Mouse (Mus musculus): ENCODE data around the gene Odf4. TPM values are rescaled to one million over a fixed set of nuclear protein-coding genes. Genes with fewer than 3 reads are reported as not detected.

Odf4 gene
- polyA plus RNA-seq, 1 experiment from 2014 or later = not detected

- DNase-seq (ENCODE audit: low spot score) (no peak), ATAC-seq (ENCODE audit: insufficient read depth, low FRiP score, low TSS enrichment) (no peak)
- H3K9ac ChIP-seq (ENCODE audit: low read length) = no peak overlapping the region
- no peak overlapping the region for H3K4me2 ChIP-seq (ENCODE audit: low read depth)
- 52% methylated on average over 4 of the region's 4 CpGs for WGBS
- H3K4me3 ChIP-seq (ENCODE audit: low read depth, low read length) = no peak overlapping the region
- no peak overlapping the region for H3K27ac ChIP-seq (ENCODE audit: low read depth, low read length)
- no peaks in the 10 kb centered on the region for H3K9me3 ChIP-seq (ENCODE audit: control insufficient read depth, low read length)
- no peaks in the 10 kb centered on the region for H3K27me3 ChIP-seq (ENCODE audit: control insufficient read depth, insufficient read depth, low read length)
- H3K4me1 ChIP-seq (ENCODE audit: control insufficient read depth, insufficient read depth, low read length) = no peaks in the 10 kb centered on the region
- no peaks in the 10 kb centered on the region for H3K36me3 ChIP-seq (ENCODE audit: control insufficient read depth, insufficient read depth, low read length)
These were observed 29.8 kb downstream of the Odf4 start for GRCm38 (mm10) chr11:68897120-68897519.

- H3K27me3 ChIP-seq (ENCODE audit: control insufficient read depth, insufficient read depth, low read length) = no peaks in the 10 kb centered on the region
- no peaks in the 10 kb centered on the region for H3K9me3 ChIP-seq (ENCODE audit: control insufficient read depth, low read length)
- H3K4me3 ChIP-seq (ENCODE audit: low read depth, low read length) = no peak overlapping the region
- WGBS = 94% methylated on average over 5 of the region's 5 CpGs
- no peaks in the 10 kb centered on the region for H3K4me1 ChIP-seq (ENCODE audit: control insufficient read depth, insufficient read depth, low read length)
- ATAC-seq (ENCODE audit: insufficient read depth, low FRiP score, low TSS enrichment) (no peak), DNase-seq (ENCODE audit: low spot score) (no peak)
- no peak overlapping the region for H3K27ac ChIP-seq (ENCODE audit: low read depth, low read length)
- no peak overlapping the region for H3K9ac ChIP-seq (ENCODE audit: low read length)
- H3K36me3 ChIP-seq (ENCODE audit: control insufficient read depth, insufficient read depth, low read length) = no peaks in the 10 kb centered on the region
- no peak overlapping the region for H3K4me2 ChIP-seq (ENCODE audit: low read depth)
These were observed 30.6 kb downstream of the Odf4 start for GRCm38 (mm10) chr11:68896247-68896646.

GRCm38 (mm10) chr11:68893911-68894464, 32.9 kb downstream of the Odf4 start:
- H3K9ac ChIP-seq (ENCODE audit: low read length) = no peak overlapping the region
- H3K4me1 ChIP-seq (ENCODE audit: control insufficient read depth, insufficient read depth, low read length) = no peaks in the 10 kb centered on the region
- H3K27ac ChIP-seq (ENCODE audit: low read depth, low read length) = no peak overlapping the region
- no peaks in the 10 kb centered on the region for H3K27me3 ChIP-seq (ENCODE audit: control insufficient read depth, insufficient read depth, low read length)
- no peak overlapping the region for H3K4me2 ChIP-seq (ENCODE audit: low read depth)
- no peaks in the 10 kb centered on the region for H3K9me3 ChIP-seq (ENCODE audit: control insufficient read depth, low read length)
- WGBS = 81% methylated on average over 12 of the region's 12 CpGs
- DNase-seq (ENCODE audit: low spot score) (no peak), ATAC-seq (ENCODE audit: insufficient read depth, low FRiP score, low TSS enrichment) (no peak)
- H3K4me3 ChIP-seq (ENCODE audit: low read depth, low read length) = no peak overlapping the region
- no peaks in the 10 kb centered on the region for H3K36me3 ChIP-seq (ENCODE audit: control insufficient read depth, insufficient read depth, low read length)

GRCm38 (mm10) chr11:68892233-68892832, 34.5 kb downstream of the Odf4 start:
- DNase-seq (ENCODE audit: low spot score) (no peak), ATAC-seq (ENCODE audit: insufficient read depth, low FRiP score, low TSS enrichment) (no peak)
- no peak overlapping the region for H3K27ac ChIP-seq (ENCODE audit: low read depth, low read length)
- H3K27me3 ChIP-seq (ENCODE audit: control insufficient read depth, insufficient read depth, low read length) = no peaks in the 10 kb centered on the region
- no peak overlapping the region; the same call in 1 of the 2 replicates for H3K9ac ChIP-seq (ENCODE audit: low read length)
- no peak overlapping the region for H3K4me2 ChIP-seq (ENCODE audit: low read depth)
- H3K4me1 ChIP-seq (ENCODE audit: control insufficient read depth, insufficient read depth, low read length) = no peaks in the 10 kb centered on the region
- no peaks in the 10 kb centered on the region for H3K9me3 ChIP-seq (ENCODE audit: control insufficient read depth, low read length)
- 83% methylated on average over 15 of the region's 15 CpGs for WGBS
- no peak overlapping the region for H3K4me3 ChIP-seq (ENCODE audit: low read depth, low read length)
- no peaks in the 10 kb centered on the region for H3K36me3 ChIP-seq (ENCODE audit: control insufficient read depth, insufficient read depth, low read length)

- H3K9me3 ChIP-seq (ENCODE audit: control insufficient read depth, low read length) = no peaks in the 10 kb centered on the region
- no peak overlapping the region for H3K4me3 ChIP-seq (ENCODE audit: low read depth, low read length)
- DNase-seq (ENCODE audit: low spot score) (no peak), ATAC-seq (ENCODE audit: insufficient read depth, low FRiP score, low TSS enrichment) (no peak)
- H3K27me3 ChIP-seq (ENCODE audit: control insufficient read depth, insufficient read depth, low read length) = no peaks in the 10 kb centered on the region
- H3K36me3 ChIP-seq (ENCODE audit: control insufficient read depth, insufficient read depth, low read length) = no peaks in the 10 kb centered on the region
- WGBS = 86% methylated on average over 5 of the region's 5 CpGs
- no peak overlapping the region for H3K27ac ChIP-seq (ENCODE audit: low read depth, low read length)
- H3K4me2 ChIP-seq (ENCODE audit: low read depth) = no peak overlapping the region
- no peak overlapping the region for H3K9ac ChIP-seq (ENCODE audit: low read length)
- H3K4me1 ChIP-seq (ENCODE audit: control insufficient read depth, insufficient read depth, low read length) = no peaks in the 10 kb centered on the region
These were observed 35.1 kb downstream of the Odf4 start for GRCm38 (mm10) chr11:68891823-68892222.

GRCm38 (mm10) chr11:68890625-68891024, 36.3 kb downstream of the Odf4 start:
- Histone ChIP-seq H3K27ac (ENCODE audit: low read depth, low read length) (no peak overlapping the region), H3K4me2 (ENCODE audit: low read depth) (no peak overlapping the region), H3K4me3 (ENCODE audit: low read depth, low read length) (no peak overlapping the region), H3K4me1 (ENCODE audit: control insufficient read depth, insufficient read depth, low read length) (no peaks in the 10 kb centered on the region), H3K9ac (ENCODE audit: low read length) (no peak overlapping the region), H3K9me3 (ENCODE audit: control insufficient read depth, low read length) (no peaks in the 10 kb centered on the region), H3K36me3 (ENCODE audit: control insufficient read depth, insufficient read depth, low read length) (no peaks in the 10 kb centered on the region), H3K27me3 (ENCODE audit: control insufficient read depth, insufficient read depth, low read length) (no peaks in the 10 kb centered on the region)
- no peak for DNase-seq (ENCODE audit: low spot score)
- WGBS = 59% methylated on average over 2 of the region's 2 CpGs
- ATAC-seq (ENCODE audit: insufficient read depth, low FRiP score, low TSS enrichment) = no peak

- Histone ChIP-seq H3K27ac (ENCODE audit: low read depth, low read length) (no peak overlapping the region), H3K4me1 (ENCODE audit: control insufficient read depth, insufficient read depth, low read length) (no peaks in the 10 kb centered on the region), H3K4me2 (ENCODE audit: low read depth) (no peak overlapping the region), H3K9ac (ENCODE audit: low read length) (no peak overlapping the region), H3K27me3 (ENCODE audit: control insufficient read depth, insufficient read depth, low read length) (no peaks in the 10 kb centered on the region), H3K9me3 (ENCODE audit: control insufficient read depth, low read length) (no peaks in the 10 kb centered on the region), H3K36me3 (ENCODE audit: control insufficient read depth, insufficient read depth, low read length) (no peaks in the 10 kb centered on the region), H3K4me3 (ENCODE audit: low read depth, low read length) (no peak overlapping the region)
- ATAC-seq (ENCODE audit: insufficient read depth, low FRiP score, low TSS enrichment) = no peak
- WGBS = 83% methylated on average over 2 of the region's 2 CpGs
- no peak for DNase-seq (ENCODE audit: low spot score)
These were observed 38.2 kb downstream of the Odf4 start for GRCm38 (mm10) chr11:68888653-68889052.

GRCm38 (mm10) chr11:68888253-68888652, 38.6 kb downstream of the Odf4 start, which contains the start of gene Rnf222:
Gene Rnf222 (plus strand): TSS chr11:68888553.
- Histone ChIP-seq H3K27ac (ENCODE audit: low read depth, low read length) (no peak within 1 kb of the TSS), H3K36me3 (ENCODE audit: control insufficient read depth, insufficient read depth, low read length) (no peaks in the 10 kb centered on the region), H3K27me3 (ENCODE audit: control insufficient read depth, insufficient read depth, low read length) (no peaks in the 10 kb centered on the region), H3K4me3 (ENCODE audit: low read depth, low read length) (no peak within 1 kb of the TSS), H3K9ac (ENCODE audit: low read length) (no peak within 1 kb of the TSS), H3K4me2 (ENCODE audit: low read depth) (no peak within 1 kb of the TSS), H3K9me3 (ENCODE audit: control insufficient read depth, low read length) (no peaks in the 10 kb centered on the region), H3K4me1 (ENCODE audit: control insufficient read depth, insufficient read depth, low read length) (no peaks in the 10 kb centered on the region)
- WGBS = 37% methylated on average over 6 of the region's 6 CpGs
- ATAC-seq (ENCODE audit: insufficient read depth, low FRiP score, low TSS enrichment) (no peak), DNase-seq (ENCODE audit: low spot score) (no peak)

GRCm38 (mm10) chr11:68886091-68886490, 40.8 kb downstream of the Odf4 start:
- no peaks in the 10 kb centered on the region for H3K27me3 ChIP-seq (ENCODE audit: control insufficient read depth, insufficient read depth, low read length)

More at GRCm38 (mm10) chr11:68886091-68886490, 40.8 kb downstream of the Odf4 start:
- Histone ChIP-seq H3K4me2 (ENCODE audit: low read depth) (no peak overlapping the region), H3K36me3 (ENCODE audit: control insufficient read depth, insufficient read depth, low read length) (no peaks in the 10 kb centered on the region), H3K27ac (ENCODE audit: low read depth, low read length) (no peak overlapping the region), H3K9ac (ENCODE audit: low read length) (no peak overlapping the region), H3K4me3 (ENCODE audit: low read depth, low read length) (no peak overlapping the region), H3K4me1 (ENCODE audit: control insufficient read depth, insufficient read depth, low read length) (no peaks in the 10 kb centered on the region), H3K9me3 (ENCODE audit: control insufficient read depth, low read length) (no peaks in the 10 kb centered on the region)
- no peak for DNase-seq (ENCODE audit: low spot score)
- ATAC-seq (ENCODE audit: insufficient read depth, low FRiP score, low TSS enrichment) = no peak
- 84% methylated on average over 5 of the region's 5 CpGs for WGBS

All from neural tube, embryonic 11.5 days (tissue).